Mouse (Mus musculus): ENCODE results near the gene Actn4.

DNA sequence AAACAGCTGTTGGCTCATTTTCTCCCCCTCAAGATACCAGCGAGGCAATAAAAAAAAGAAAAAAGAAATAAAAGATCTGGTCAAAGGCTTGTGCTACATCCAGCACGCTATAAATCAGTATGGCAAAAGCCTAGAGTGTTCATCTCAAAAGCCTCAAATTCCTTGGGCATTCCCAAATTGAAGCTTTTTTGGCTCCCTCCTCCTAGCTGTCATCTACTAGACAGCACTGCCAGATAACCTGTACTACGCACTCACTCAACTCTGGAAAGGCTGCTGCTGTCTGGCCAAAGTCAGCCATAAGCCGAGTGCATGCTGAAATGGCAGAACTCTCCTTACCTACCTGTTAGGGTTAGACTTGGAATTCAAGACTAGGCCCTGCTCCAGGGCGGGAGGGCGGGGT, 4.9 kb downstream of the Actn4 start:
- no peak for TF ChIP-seq CTCF (IDR thresholded peaks at IDR 0.05; ENCODE audit: borderline replicate concordance, insufficient read depth, low read depth, low read length)
- no peak for TF ChIP-seq POLR2A (IDR thresholded peaks at IDR 0.05; ENCODE audit: borderline replicate concordance, insufficient read depth, low read length)

Data from cerebellum, adult 2 months (tissue).